Mouse (Mus musculus) sigmoid colon, adult 10 weeks (tissue): ENCODE data around the gene Pik3ip1. TPM values are rescaled to one million over a fixed set of nuclear protein-coding genes. Genes with fewer than 3 reads are reported as not detected.

Experiments
- polyA plus RNA-seq: library from polyadenylated mRNA; stranded (reverse); fragments of 350-450 nt; fragmentation: Illumina TruSeq; extraction: RNeasy Lipid Tissue Mini Kit (QIAGEN cat#74804); gene quantifications from one replicate; pipeline ENCODE4 v1.2.3, GENCODE M21; 2014; ENCODE audit warnings: low read depth, low replicate concordance

The Pik3ip1 gene
- 2.7 TPM for polyA plus RNA-seq

GRCm38 (mm10) chr11:3329891-3330451, at the start of gene Pik3ip1:
Gene Pik3ip1, plus strand, starts transcription at chr11:3330401.

GRCm38 (mm10) chr11:3288521-3289301, 41.5 kb upstream of the Pik3ip1 start, which contains the start of gene Patz1:
Gene Patz1, plus strand, starts transcription at chr11:3288874.

Other genes starting within 250 kb of the Pik3ip1 start
- 17.1 TPM for gene Sfi1, start 136.9 kb upstream of the Pik3ip1 start, polyA plus RNA-seq
- gene Eif4enif1, start 128.0 kb upstream of the Pik3ip1 start, polyA plus RNA-seq, result 84.9 TPM
- 149 TPM for gene Drg1, start 64.0 kb upstream of the Pik3ip1 start, polyA plus RNA-seq
- 8.0 TPM for gene Patz1, start 41.5 kb upstream of the Pik3ip1 start, polyA plus RNA-seq
- 72.4 TPM for gene Limk2, start 78.8 kb downstream of the Pik3ip1 start, polyA plus RNA-seq
- 29.1 TPM for gene Rnf185, start 122.0 kb downstream of the Pik3ip1 start, polyA plus RNA-seq
- gene Pla2g3, start 157.9 kb downstream of the Pik3ip1 start, polyA plus RNA-seq, result 2.9 TPM
- gene Inpp5j, start 174.4 kb downstream of the Pik3ip1 start, polyA plus RNA-seq, result 13.2 TPM
- 6.2 TPM for gene Selenom, start 184.3 kb downstream of the Pik3ip1 start, polyA plus RNA-seq
- gene Smtn, start 210.2 kb downstream of the Pik3ip1 start, polyA plus RNA-seq, result 0.82 TPM